Mouse (Mus musculus): ENCODE data around the gene Fbxw5. TPM values are rescaled to one million over a fixed set of nuclear protein-coding genes. Genes with fewer than 3 reads are reported as not detected.
A peak's percentile ranks its signal among the peaks of the same experiment; 100 is the strongest.

The Fbxw5 gene
- 54.7 and 59.4 TPM in 2 replicates for polyA plus RNA-seq (2012; rRNA removed)

- Histone ChIP-seq H3K27me3 (ENCODE audit: control insufficient read depth, insufficient read depth, low read length) (no peaks in the 10 kb centered on the region), H3K4me3 (replicated peaks; ENCODE audit: insufficient read depth, low read depth, low read length) (peak within 1 kb of the TSS; percentile 77), H3K27ac (ENCODE audit: insufficient read depth, low read length) (peak within 1 kb of the TSS; percentile 79), H3K4me1 (ENCODE audit: control insufficient read depth, insufficient read depth, low read length) (peaks cover 22% of the 10 kb centered on the region)
- WGBS: under 1% methylated on average over 37 of the region's 44 CpGs
- peak; percentile 62 for TF ChIP-seq POLR2A (IDR thresholded peaks at IDR 0.05; ENCODE audit: borderline replicate concordance, insufficient read depth, low read length)
- TF ChIP-seq CTCF (IDR thresholded peaks at IDR 0.05; ENCODE audit: borderline replicate concordance, insufficient read depth, low read depth, low read length): no peak
- peak; percentile 89 to 91 for DNase-seq
These were observed at the start of gene Fbxw5 for GRCm38 (mm10) chr2:25500576-25501405. TSS of gene Fbxw5 (plus strand) at chr2:25500750.

GRCm38 (mm10) chr2:25450853-25451647 lies 49.5 kb upstream of the Fbxw5 start:
- Histone ChIP-seq H3K4me1 (ENCODE audit: control insufficient read depth, insufficient read depth, low read length) (peaks cover 5% of the 10 kb centered on the region), H3K27ac (ENCODE audit: insufficient read depth, low read length) (no peak overlapping the region), H3K4me3 (replicated peaks; ENCODE audit: insufficient read depth, low read depth, low read length) (no peak overlapping the region), H3K27me3 (ENCODE audit: control insufficient read depth, insufficient read depth, low read length) (no peaks in the 10 kb centered on the region)
- DNase-seq: no peak
- 81% methylated on average over 8 of the region's 8 CpGs for WGBS
- no peak for TF ChIP-seq CTCF (IDR thresholded peaks at IDR 0.05; ENCODE audit: borderline replicate concordance, insufficient read depth, low read depth, low read length)
- no peak for TF ChIP-seq POLR2A (IDR thresholded peaks at IDR 0.05; ENCODE audit: borderline replicate concordance, insufficient read depth, low read length)

- DNase-seq: no peak
- Histone ChIP-seq H3K4me3 (replicated peaks; ENCODE audit: insufficient read depth, low read depth, low read length) (no peak overlapping the region), H3K27me3 (ENCODE audit: control insufficient read depth, insufficient read depth, low read length) (no peaks in the 10 kb centered on the region), H3K27ac (ENCODE audit: insufficient read depth, low read length) (no peak overlapping the region), H3K4me1 (ENCODE audit: control insufficient read depth, insufficient read depth, low read length) (peaks cover 24% of the 10 kb centered on the region)
- WGBS: 89% methylated on average over 1 of the region's 1 CpGs
- TF ChIP-seq CTCF (IDR thresholded peaks at IDR 0.05; ENCODE audit: borderline replicate concordance, insufficient read depth, low read depth, low read length) (no peak), POLR2A (IDR thresholded peaks at IDR 0.05; ENCODE audit: borderline replicate concordance, insufficient read depth, low read length) (no peak)
These were observed 47.6 kb upstream of the Fbxw5 start for GRCm38 (mm10) chr2:25452951-25453350.

- WGBS: 59% methylated on average over 14 of the region's 14 CpGs
These were observed 44.2 kb upstream of the Fbxw5 start, which contains the start of gene Clic3 for GRCm38 (mm10) chr2:25456205-25456953. TSS of gene Clic3 (plus strand) at chr2:25456838.

GRCm38 (mm10) chr2:25457022-25457896 lies 43.3 kb upstream of the Fbxw5 start:
- TF ChIP-seq CTCF (IDR thresholded peaks at IDR 0.05; ENCODE audit: borderline replicate concordance, insufficient read depth, low read depth, low read length) (no peak), POLR2A (IDR thresholded peaks at IDR 0.05; ENCODE audit: borderline replicate concordance, insufficient read depth, low read length) (no peak)
- Histone ChIP-seq H3K4me1 (ENCODE audit: control insufficient read depth, insufficient read depth, low read length) (peaks cover 46% of the 10 kb centered on the region), H3K4me3 (replicated peaks; ENCODE audit: insufficient read depth, low read depth, low read length) (no peak overlapping the region), H3K27me3 (ENCODE audit: control insufficient read depth, insufficient read depth, low read length) (no peaks in the 10 kb centered on the region), H3K27ac (ENCODE audit: insufficient read depth, low read length) (peak overlapping the region; percentile 28; the same call in 1 of the 2 replicates)
- 64% methylated on average over 9 of the region's 9 CpGs for WGBS
- DNase-seq: peak; percentile 55 to 59

More at GRCm38 (mm10) chr2:25456205-25456953, 44.2 kb upstream of the Fbxw5 start, which contains the start of gene Clic3:
- no peak for TF ChIP-seq CTCF (IDR thresholded peaks at IDR 0.05; ENCODE audit: borderline replicate concordance, insufficient read depth, low read depth, low read length)
- TF ChIP-seq POLR2A (IDR thresholded peaks at IDR 0.05; ENCODE audit: borderline replicate concordance, insufficient read depth, low read length): peak; percentile 13; the same call in 1 of the 2 replicates
- Histone ChIP-seq H3K27me3 (ENCODE audit: control insufficient read depth, insufficient read depth, low read length) (no peaks in the 10 kb centered on the region), H3K4me1 (ENCODE audit: control insufficient read depth, insufficient read depth, low read length) (peaks cover 40% of the 10 kb centered on the region), H3K27ac (ENCODE audit: insufficient read depth, low read length) (peak within 1 kb of the TSS; percentile 28; the same call in 1 of the 2 replicates), H3K4me3 (replicated peaks; ENCODE audit: insufficient read depth, low read depth, low read length) (no peak within 1 kb of the TSS)
- no peak for DNase-seq

GRCm38 (mm10) chr2:25458911-25459310 lies 41.6 kb upstream of the Fbxw5 start:
- Histone ChIP-seq H3K27me3 (ENCODE audit: control insufficient read depth, insufficient read depth, low read length) (no peaks in the 10 kb centered on the region), H3K27ac (ENCODE audit: insufficient read depth, low read length) (peak overlapping the region; percentile 80; the same call in 1 of the 2 replicates), H3K4me3 (replicated peaks; ENCODE audit: insufficient read depth, low read depth, low read length) (peak overlapping the region; percentile 62), H3K4me1 (ENCODE audit: control insufficient read depth, insufficient read depth, low read length) (peaks cover 55% of the 10 kb centered on the region)
- TF ChIP-seq POLR2A (IDR thresholded peaks at IDR 0.05; ENCODE audit: borderline replicate concordance, insufficient read depth, low read length) (0 out of 2 replicates have a peak, but pooled peaks have one; percentile 5), CTCF (IDR thresholded peaks at IDR 0.05; ENCODE audit: borderline replicate concordance, insufficient read depth, low read depth, low read length) (peak; percentile 22; the same call in 1 of the 2 replicates)
- 15% methylated on average over 5 of the region's 5 CpGs for WGBS
- DNase-seq: peak; percentile 52 to 55

All from cerebellum, adult 2 months (tissue).